Mouse (Mus musculus) fat pad, adult 2 months (tissue): Measurements from ENCODE around the gene Map7.

Experiments
- DNase-seq: peaks from one replicate; pipeline ENCODE4 v3.0.0-alpha.2; 2011; ENCODE audit warnings: low read depth, low spot score; ENCODE audit errors: extremely low read depth

Gene Map7

DNA sequence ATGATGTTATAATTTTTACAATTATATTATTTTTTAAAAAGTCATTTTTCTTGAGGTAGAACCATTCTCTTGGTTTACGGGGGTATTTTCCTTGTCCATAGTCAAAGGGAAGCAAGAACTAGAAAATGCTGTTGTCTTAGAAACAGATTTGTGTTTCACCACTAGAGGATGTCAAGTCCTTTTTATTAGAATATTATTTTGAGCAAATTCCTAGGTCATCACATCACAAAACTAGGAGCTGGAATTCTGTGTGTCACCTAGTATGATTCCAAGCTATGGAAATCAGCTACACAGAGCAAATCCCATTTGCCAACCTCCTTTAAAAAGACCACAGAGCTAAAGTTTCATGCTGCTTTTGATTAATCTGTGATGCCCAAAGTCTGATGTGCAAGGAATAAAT, 3.9 kb downstream of the Map7 start:
- DNase-seq = no peak

DNA sequence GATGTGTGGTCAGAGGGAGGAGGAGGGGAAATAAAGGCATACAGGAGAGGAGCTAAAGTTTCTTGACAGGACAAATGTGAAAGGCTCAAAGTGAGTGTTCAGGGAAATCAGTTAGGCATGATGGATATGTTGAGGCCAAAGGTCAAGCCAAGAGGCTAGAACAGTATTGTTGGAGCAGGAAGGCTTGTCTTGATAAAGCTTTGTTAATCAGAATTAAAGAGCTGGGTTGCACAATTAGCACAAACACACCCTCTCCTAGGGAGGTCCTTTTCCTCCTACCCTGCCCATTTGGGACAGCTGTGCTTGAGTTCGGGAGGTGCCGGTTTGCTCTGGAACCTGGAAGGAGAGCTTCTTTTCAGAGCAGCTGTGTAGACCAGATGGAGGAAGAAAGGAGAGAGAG, 5.2 kb downstream of the Map7 start:
- DNase-seq = no peak

DNA sequence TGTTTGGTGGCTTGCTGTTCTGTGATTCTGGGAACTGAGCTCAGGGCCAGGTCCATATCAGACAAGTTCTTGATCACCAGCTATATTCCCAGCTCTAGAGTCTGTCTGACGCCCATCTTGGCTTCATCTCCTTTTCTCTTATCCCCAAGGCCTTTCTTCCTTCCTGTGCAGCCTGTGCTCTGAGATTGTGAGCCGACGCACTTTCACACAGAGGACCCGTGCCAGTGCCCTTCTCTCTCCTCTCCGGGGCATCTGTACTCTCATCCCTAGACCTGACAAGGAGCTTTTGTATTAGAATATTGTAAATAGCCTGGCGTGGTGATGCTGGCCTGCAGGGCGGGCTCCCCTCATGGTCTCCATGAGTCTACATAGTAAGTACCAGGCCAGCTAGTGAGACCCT, 7.1 kb downstream of the Map7 start:
- DNase-seq = no peak

DNA sequence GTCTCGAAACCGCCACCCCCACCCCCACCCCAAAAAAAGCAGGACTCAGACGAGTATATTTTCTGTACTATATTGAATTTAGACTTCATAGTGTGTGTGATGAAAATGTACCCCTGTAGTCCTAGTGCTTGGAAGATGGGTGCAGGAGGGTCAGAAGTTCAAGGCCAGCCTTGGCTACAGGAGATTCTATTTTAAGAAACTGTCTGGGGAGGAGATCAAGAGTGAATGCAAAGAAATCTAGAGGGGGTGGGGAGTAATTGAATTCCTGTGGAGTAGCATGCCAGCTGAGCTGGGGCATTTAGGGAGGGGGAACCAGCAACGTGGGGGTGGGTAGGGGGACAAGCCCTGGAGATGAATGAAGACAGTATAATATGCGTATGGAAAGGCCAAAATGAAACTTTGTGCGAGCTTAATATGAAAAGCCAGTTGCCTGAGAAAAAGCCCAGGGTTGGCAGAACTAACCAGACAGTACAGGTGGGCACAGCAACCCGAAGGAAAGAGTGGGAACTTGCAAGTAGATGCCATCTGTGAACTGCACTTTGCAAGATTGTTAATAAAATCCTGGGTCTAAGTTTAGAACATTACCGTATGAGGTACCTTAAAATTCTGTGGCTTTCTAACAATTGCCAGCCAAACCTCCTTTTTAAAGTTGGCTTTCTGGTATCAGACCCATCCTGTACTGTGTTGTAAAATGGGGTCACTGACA, 8.9 kb downstream of the Map7 start:
- no peak for DNase-seq

GRCm38 (mm10) chr10:20158756-20159155, 10.5 kb downstream of the Map7 start:
- no peak for DNase-seq

GRCm38 (mm10) chr10:20159308-20159707, 11.0 kb downstream of the Map7 start:
- no peak for DNase-seq

- no peak for DNase-seq
Measured at GRCm38 (mm10) chr10:20160914-20161313, 12.6 kb downstream of the Map7 start.

DNA sequence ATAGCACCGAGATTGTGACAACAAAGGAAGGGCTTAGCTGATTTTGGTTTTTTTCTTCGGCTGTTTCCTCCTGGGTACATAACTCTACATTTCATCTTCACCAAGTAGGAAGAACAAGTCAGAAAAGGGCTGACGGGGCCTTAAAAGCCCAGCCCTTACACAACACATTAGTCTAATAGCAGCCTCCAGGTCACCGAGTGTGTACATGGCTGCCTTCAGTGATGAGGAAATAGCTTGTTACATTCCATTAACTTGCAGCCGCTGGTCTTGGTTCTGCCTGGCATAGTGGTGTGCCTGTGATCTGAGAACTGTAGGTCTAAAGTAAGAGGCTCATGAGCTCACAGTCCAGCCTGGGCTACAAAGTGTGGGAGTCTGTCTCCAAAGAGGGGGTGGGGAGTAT, 16.5 kb downstream of the Map7 start:
- peak; percentile 75 for DNase-seq

DNA sequence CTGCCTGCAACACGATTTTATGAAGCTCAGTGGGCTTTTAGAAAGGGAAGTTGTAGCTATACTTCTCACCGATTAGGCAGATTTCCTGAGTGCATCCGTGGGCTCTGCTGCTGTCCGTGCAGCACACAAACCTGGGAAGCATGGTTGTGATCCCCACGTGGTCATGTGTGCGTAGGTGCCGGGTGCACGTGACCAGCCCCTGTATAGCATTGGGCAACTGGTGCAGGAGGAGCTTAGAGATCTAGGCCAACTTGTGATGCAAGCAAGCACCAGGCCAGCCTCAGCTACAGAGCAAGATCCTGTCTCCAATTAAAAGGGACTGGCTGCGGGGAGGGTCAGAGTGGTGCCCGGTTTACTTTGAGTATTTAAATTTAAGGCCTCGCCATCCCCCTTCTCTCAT, 18.5 kb downstream of the Map7 start:
- no peak for DNase-seq

GRCm38 (mm10) chr10:20167467-20167866, 19.2 kb downstream of the Map7 start:
- peak; percentile 90 for DNase-seq

- DNase-seq = no peak
Measured at GRCm38 (mm10) chr10:20169182-20169674, 21.0 kb downstream of the Map7 start.

DNA sequence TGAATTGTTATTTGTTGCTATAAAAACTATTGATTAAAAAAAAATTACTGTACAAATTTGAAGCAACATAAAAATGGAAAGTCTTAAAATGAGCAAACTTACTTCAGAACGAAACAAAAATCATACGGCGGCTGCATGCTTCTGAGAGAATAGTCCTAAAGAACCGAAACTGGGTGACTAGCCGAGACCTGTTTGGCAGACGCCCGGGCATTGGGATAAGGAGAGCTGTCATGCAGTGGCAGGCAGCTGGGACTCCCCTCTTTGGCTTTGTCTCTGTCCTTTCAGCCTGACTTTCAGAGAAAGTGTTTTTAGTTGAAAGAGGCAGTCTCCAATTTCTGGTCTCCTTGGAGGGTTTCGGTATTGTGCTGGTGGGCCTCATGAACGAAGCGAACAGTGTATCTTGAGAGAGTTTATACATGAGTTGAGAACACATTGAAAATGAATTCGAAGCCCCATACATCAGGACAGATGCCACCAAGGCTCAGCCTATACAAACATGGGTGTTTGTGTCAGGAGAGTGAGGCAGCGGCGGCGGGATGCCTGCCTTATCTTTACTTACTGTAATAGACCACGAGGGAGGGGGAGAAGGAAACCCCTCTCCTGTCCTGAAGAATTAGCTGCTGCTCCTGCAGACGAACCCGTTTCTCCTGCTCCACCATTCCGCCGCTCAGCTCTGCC, 21.8 kb downstream of the Map7 start:
- DNase-seq = no peak

DNA sequence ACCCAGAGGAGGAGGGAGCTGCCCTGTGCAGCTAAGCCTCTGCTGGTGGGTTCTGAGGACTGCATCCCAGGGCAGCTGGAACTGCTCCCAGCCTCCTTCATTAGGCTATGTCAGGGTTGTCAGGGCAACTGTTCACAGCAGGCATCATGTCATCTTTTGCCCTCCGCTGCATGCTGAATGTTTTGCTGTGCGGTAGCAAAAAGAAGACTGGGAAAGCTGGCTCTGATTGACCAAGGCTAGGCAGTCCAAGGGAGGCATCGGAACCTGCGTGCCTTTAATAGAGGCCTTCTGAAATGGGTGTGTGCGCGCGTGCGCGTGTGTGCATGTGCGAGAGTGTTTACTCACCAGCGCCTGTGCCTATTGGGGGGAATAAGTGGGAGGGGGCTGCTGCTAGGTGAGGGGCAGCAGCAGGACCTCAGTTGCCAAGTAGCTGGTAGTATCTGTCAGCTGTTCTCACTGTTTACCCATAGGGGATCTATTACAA, 22.4 kb downstream of the Map7 start:
- DNase-seq = no peak

DNA sequence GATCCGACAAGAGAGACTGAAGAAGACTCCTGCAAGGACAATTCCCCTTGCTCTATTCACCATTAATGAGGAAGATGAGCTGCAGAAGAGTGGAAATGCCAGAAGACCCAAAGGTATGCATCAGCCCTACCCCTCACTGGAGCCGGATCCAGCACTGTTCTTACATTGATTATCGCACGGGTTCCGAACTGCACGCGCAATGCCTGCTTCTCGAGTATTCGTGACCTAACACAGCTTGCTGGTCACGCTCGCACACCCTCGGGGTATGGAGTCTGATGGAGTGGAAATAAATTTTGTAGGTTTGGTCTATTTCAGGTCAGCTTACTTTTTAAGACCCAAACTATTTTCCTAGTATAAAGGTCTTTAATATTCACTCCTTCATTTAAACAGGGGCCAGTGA, 22.9 kb downstream of the Map7 start:
- no peak for DNase-seq

GRCm38 (mm10) chr10:20171756-20172155, 23.5 kb downstream of the Map7 start:
- DNase-seq = no peak

- DNase-seq = peak; percentile 98
Measured at GRCm38 (mm10) chr10:20173733-20174132, 25.5 kb downstream of the Map7 start.

GRCm38 (mm10) chr10:20176054-20176453, 27.8 kb downstream of the Map7 start:
- DNase-seq = no peak

DNA sequence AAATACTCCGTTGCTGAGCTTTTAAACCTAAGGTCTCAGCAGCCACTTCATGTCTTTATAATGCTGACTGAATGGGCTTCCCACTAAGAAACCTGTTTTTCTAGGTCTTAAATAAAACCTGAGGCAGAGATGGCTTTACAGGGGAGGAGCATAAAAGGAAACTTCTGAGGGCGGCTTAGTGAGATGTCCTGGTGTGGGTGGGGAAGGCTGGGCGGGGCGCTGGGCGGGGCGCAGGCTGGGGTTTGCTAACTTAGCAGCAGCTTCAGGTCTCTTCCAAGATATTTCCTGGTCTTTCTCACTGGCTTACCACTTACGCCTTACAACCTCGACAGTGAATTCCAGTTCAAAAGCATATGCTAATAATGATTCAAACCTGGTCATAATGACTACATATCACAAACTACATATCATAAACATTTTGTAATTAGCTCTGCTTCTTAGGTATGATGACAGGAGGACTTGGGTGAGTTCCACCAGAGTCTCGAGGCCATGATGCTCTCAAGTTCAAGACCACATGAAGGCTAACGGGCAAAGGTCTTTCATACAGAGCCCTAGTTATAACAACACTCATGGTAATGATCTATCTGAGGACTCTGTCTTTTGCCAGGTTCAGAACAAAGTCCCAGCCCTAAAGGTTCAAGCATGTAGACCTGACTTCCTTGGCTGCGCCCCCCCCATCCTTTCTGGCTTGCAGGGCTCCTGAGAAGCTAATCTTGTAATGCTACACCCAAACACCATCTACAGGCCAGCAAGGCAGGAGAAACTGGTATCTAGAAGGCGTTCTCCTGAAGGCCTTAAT, 30.7 kb downstream of the Map7 start:
- DNase-seq = peak; percentile 72

DNA sequence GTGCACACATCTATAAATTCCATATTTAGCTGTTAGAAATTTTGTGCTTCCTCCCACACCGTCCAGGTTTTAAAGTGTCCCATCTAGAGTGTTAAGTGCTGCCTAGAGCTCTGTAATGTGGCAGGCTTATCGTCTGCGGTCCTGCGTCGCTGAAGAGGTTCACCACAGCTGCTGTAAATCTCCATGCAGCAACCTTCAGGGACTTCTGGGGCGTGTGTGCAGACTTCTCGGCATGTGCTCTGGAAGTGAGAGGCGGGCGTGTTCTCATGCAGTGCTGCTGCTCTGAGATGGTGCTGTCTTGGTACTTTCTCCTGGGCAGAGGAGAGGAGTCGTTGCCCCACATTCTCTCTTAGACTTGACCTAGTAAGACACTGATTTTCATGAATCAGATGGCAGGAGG, 32.9 kb downstream of the Map7 start:
- no peak for DNase-seq

- DNase-seq = no peak
Measured at GRCm38 (mm10) chr10:20181680-20182399, 33.6 kb downstream of the Map7 start.

DNA sequence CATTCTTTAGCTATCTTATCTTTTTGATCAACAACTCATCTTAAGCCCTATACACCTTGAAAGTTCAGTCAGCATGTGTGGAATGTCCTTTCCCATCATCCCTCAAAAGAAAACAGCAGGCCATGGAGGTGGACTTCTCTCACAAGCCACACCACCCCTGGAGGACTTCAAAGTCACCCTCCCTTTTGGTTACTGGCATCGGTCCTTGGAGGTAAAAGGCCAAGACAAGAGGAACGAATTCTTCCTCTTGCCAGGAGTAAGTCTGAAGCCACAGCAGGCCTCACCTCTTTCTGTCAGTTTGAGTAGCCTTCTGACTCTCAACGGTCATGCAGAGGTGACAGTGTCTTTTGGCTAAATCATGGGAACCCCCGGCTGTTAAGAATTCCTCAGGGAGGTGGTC, 36.1 kb downstream of the Map7 start:
- DNase-seq = no peak
